Mouse (Mus musculus) liver, adult 2 months (tissue): ENCODE measurements at regions not wholly inside any gene's neighbourhood (a gene's known extent, or its start where the extent isn't known, plus 50 kb on each side); places are given as distances from the start of the nearest gene placed in this dataset.

Experiments
- CTCF ChIP-seq: fragments of 200-500 bp; IDR thresholded peaks from 2 replicates; pipeline ENCODE4 v1.5.1; 2011; ENCODE audit warnings: low read depth, low read length, control low read depth
- POLR2A ChIP-seq: fragments of 200-500 bp; IDR thresholded peaks from 2 replicates; pipeline ENCODE4 v1.6.1; 2011; ENCODE audit warnings: low read length, control low read depth; ENCODE audit not compliant: insufficient read depth; ENCODE audit errors: extremely low read depth

DNA sequence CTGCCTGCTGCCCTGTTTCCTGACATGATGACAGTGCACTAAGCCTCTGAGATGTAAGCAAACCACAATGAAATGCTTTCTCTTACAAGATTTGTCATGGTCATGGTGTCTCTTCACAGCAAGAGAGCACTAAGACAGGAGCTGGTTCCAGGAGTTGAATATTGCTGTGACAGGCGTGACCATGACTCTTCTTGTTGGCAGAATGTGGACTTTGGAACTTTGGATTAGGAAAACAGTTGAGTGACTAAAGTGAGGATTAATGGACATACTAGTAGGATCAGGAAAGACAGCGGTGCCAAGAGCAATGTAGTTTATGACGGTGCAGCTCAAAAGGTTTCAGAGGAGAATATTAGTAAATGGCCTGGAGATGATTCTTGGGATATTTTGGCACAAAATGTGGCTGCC, 173.8 kb upstream of the Rtl1 start:
- no peak for TF ChIP-seq CTCF
- no peak for TF ChIP-seq POLR2A
